Mouse (Mus musculus): ENCODE data around the gene BC107364.
"Not testable (repeated sequence)": the region's sequence is repeated elsewhere in the genome, so short reads cannot be mapped to it uniquely, and the experiment has no call there.

Gene BC107364

DNA sequence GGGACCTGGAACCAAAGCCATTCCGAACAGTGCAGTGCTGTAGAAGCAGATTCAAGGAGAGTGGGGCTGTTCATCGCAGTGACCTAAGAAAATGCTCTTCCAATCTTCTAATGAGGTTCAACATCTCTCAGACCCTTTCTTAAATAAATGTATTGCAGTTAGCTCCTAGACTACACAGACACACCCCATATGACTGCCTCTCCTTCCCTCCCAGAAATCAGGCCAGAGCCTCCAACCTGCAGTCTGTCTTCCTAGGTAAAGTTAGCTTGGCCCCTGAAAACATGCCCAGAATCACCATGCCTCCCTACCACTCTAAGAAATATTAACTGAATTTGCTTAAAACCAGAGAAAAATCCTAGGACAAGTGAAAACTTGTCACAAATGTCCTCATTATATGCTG lies 33.3 kb upstream of the BC107364 start:
- no peak for DNase-seq

DNA sequence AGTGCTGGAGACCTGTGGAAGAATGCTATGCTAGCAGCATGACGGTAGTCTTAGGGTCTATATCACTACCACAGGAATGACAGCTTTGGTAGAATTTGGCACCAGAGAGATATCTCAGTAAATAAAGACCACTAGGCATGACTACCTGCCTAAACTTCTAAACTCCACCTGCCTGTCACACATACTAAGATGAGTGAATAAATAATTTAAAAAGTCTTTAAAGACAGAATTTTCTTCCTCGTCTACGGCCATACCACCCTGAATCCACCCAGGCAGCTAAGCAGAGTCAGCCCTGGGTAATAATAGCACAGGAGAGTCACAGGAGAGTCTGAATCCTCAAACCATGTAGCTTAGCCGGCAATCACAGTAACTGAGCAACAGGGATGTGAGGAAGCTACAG lies 32.8 kb upstream of the BC107364 start:
- no peak for DNase-seq

DNA sequence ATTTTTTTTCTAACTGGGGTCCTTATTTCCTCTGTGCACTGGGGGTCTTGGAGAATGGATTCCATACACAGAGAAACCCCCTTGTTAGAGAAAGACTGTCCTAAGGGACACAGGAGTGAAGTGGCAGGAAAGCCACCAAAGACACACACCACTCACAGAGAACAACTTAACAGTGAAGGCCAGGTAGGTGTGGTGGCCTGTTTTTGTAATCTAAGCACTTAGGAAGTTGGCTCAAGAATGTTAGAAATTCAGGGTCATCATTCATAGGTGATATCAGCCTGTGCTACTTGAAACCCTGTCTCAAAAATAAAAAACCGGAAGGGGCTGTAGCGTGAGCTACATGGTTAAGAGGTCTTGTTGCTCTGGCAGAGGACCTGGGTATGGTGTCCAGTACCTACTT lies 31.8 kb upstream of the BC107364 start:
- no peak for DNase-seq

DNA sequence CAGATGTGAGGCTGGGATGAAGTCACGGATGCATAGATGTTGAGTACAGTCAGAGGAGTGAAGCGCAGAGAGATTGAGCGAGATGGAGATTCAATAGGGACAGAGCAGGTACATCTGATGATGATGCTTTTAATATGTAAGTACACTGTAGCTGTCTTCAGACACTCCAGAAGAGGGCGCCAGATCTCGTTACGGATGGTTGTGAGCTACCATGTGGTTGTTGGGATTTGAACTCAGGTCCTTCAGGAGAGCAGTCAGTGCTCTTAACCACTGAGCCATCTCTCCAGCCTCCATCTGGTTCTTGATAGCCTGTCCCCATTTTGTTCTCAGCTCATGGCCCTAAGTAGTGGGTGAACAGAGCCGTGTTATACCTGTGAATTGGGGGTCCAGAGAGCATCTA lies 30.9 kb upstream of the BC107364 start:
- not testable (repeated sequence) for DNase-seq

DNA sequence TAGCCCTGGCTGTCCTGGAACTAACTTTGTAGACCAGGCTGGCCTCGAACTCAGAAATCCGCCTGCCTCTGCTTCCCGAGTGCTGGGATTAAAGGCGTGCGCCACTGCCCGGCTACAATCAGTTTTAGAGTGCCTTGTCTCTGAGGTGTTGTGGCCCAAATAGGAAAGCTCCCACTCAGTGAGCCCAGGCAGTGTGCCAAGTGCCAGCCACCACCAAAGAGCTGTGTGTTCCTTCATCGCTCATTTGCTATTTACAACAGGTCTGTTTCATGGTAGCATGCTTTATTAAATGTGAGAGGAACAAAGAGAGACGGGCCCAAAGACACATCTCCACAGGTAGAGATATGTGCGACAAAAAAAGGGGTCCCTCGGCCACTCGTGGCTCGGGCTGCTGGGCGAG lies 30.3 kb upstream of the BC107364 start:
- no peak for DNase-seq

DNA sequence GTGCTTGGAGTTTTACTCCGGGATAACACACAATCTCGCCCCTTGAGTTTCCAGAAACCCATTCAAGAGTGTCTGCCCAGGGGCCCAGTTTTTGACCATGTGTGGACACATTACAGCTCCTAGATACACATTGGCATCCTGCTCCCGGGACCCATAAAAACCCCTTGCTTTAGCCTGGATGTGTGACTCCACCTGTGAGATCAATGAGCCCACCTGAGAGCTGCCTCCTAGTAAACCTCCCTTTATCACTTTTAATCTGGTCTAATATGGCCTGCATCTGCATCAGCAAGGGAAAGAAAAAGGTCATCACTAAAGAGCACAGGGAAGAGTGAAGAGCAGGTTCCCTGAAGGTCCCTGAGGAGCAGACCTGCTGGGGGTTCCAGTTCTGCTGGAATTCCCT lies 29.8 kb upstream of the BC107364 start:
- DNase-seq, result no peak

DNA sequence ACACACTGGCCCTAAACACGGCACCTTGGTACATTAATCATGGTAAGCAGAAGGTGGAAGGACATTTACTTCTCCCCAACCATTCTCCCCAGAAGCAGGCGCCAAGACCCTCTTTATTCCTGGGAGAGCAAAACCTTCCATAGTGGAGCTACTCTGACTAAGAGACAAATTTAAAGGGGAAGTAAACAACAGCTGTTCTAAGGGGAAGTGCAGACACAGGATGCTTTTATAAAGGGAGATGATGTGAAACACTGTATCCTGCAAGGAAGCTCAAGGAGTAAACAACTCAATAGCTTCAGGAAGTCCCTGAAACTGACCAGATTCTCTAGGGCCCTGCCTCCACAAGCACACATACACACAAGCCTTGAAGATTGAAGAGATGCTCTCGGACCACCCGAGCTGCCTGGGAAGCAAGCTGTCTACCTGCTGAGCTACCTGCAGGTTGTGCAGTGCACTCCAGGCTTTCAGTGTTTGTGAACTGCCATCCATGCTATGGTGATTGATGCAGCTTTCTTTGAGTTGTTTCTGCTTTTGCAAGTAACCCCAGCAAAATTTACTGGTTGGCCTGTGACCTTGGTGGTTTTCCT lies 28.7 kb upstream of the BC107364 start:
- no peak for DNase-seq

DNA sequence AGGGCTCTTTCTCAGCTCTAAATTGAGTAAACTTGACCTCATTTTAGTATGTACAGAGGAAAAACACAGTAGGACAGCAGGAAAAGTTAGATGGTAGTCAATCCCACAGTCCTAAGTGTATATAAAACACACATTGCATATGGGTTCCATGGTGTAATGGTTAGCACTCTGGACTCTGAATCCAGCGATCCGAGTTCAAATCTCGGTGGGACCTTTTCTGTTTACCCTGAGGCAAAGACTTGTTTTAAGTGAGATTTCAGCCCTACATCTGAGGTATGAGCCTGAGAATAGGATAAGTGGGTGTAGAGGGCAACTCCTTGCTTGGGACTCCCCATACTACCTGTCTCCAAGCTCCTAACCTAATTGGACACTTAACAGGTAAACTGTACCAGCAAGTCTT lies 27.1 kb upstream of the BC107364 start:
- DNase-seq, result peak in 1 of 2 experiments; percentile 22

DNA sequence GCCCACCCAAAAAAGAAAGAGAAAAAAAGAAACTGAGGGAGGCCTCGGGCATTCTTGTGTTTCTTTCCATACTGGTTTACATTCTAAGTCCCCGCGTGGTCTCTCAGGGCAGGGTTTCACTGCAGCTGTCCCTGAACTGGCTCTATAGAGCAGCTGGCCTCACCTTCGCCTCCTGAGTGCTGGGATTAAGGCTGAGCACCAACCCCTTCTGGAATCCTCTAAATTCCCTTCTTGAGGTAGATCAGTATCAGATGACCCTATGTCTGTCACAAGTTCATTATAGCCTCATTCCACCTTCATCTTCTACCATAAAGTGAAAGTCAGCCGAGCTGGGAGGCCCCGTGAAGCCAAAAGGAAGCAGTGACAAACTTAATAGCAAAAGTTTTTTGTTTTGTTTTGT lies 25.5 kb upstream of the BC107364 start:
- DNase-seq, result no peak

DNA sequence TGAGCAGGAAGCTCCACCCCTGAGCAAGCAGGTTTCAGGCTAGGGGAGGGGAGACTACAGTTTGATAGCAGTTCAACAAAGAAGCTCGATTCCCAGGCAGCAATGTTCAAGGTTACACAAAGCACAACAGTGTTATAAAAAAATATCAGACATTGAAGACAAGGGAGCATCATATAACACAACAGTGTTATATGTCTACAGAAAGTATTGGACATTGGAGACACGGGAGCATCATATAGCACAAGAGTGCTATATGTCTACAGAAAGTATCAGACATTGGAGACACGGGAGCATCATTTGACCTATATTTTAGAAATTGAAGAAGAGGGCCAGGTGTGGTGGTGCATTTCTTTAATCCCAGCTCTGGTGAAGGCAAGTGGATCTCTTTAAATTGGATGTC lies 25.0 kb upstream of the BC107364 start:
- DNase-seq, result no peak

DNA sequence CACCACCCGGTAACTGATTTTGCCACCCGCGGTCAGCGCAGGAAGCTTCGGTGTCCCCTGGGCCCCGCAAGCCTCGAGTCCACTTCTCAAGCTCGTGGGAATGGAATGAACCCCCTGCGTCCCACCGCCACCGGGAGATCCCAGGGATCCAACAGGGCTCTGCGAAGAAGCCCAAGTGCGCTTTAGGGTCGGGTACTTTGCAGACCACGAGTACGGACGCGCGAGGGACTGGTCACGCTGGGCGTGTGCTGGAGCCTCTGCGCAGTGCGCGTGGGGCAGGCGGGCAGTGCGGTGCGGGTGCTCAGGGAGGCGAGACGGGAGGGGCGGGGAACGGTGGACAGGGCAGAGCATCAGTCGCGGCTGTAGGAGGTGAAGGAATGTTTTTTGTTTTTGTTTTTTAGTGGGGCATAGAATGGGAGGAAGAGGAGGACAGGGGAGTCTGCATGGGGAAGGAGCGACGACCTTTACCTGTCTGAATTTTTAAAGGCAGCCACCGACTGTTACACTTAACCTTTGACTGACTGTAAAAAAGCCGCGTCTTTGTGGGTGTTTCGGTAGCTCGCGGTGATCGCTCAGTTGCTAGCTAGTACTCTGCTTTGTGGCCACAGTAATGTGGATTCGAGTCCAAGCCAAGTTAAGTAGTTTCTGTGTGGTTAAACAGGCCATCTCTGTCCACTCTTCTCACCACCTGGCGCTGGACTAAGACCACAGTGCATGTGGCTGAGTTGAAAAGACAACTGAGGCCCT lies 23.0 kb upstream of the BC107364 start:
- no peak for DNase-seq

DNA sequence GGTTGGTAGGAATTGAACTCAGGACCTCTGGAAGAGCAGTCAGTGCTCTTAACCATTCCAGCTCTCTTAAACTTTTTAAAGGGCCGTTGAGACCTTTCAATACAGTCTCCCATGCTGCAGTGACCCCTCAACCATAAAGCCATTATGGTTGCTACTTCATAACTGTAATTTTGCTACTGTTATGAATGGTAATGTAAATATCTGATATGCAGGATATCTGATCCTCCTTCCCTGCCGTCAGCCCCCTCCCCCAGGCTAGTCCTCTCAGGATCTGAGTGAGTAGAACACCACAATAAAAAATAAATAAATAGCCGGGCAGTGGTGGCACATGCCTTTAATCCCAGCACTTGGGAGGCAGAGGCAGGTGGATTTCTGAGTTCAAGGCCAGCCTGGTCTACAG lies 21.4 kb upstream of the BC107364 start:
- not testable (repeated sequence) for DNase-seq

DNA sequence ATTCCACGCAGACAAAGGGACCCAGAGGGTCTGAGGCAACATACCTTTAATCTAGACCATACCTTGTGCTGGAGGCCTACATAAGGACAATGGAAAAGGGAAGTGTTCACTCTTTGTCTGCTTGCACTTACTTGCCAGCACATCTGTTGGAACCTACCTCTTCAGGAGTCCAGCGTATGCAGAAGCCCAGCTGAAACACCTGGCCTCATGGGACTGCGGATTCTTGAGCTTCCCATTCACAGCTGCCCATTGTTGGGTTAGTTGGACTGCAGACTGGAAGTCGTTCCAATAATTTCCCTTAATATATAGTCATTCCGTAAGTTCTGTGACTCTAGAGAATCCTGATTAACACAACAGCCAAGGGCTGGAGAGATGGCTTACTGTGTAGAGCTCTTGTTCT lies 20.0 kb upstream of the BC107364 start:
- DNase-seq, result no peak

DNA sequence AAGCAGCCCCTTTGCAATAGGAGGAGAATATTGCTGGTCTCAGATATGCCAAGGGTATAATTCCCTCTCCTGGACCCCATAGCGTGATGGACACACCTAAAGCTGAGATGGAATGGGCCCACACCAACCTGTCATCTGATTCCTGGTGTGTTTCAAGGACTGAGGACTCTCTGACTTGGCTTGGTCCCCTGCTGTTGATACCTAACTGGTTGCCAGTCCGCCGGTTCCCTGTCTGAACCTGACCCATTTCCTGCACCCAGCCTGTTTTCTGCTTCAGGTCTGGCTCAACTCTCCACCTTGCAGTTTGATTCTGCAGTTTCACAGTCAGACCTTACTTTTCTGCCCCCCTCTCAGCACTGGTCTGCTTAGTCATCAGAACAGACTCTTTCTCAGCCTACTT lies 17.5 kb upstream of the BC107364 start:
- DNase-seq, result no peak

DNA sequence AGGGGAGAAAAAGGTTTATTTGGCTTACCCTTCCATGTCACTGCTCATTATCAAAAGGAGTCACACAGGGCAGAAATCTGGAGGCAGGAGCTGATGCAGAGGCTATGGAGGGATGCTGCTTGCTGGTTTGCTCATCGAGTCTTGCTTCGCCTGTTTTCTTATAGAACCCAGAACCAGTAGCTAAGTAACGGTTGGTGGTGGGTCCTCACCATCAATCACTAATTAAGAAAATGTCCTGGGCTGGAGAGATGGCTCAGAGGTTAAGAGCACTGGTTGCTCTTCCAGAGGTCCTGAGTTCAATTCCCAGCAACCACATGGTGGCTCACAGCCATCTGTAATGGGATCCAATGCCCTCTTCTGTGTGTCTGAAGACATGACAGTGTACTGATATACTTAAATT lies 16.2 kb upstream of the BC107364 start:
- not testable (repeated sequence) for DNase-seq

DNA sequence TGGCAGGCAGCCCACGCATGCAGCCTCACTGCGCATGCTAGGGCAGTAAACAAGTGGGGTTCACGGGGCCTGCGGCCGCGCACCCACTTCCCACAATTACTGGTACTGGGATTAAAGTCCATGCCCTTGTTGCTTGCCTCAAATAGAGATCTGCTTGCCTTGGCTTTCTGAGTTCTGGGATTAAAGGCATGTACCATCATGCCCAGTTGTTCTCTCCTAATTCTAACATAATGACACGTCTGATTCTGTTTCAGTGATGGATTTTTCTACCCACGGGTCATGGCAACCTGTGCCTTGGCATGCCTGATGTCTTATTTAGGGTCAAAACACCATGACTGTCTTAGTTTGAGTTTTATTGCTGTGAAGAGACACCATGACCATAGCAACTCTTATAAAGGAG lies 15.5 kb upstream of the BC107364 start:
- DNase-seq, result no peak

DNA sequence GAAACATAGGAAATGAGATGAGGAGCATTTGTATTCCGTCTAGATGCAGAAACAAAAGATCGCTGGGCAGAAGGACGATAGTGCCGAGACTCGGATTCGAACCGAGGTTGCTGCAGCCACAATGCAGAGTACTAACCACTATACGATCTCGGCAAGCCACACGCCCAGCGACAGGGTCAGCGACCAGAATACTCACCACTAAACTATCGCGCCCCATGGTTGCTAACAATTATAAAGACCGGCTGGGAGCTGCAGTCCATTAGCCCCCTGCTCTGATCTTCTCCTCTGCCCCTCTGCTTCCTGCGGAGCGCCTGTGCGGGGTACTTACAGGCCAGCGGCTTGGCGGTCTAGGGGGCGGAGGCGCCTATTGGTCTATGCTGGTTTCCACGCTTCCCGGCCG lies 11.8 kb upstream of the BC107364 start:
- no peak for DNase-seq

DNA sequence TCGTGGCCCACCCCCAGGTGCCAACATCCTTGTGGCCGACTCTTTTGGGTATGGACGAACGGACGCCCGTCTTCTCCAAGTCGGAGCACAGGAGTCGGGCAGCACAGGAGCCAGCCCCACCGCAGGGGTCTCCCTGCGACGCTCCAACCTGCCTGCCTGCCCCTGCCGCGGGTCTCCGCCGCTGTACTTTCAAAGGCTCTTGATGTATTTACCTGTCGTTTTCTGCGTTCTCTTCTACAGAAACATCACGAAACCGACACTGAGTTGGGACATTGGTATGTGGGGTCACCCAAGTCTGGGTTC lies 8.4 kb upstream of the BC107364 start:
- not testable (repeated sequence) for DNase-seq

DNA sequence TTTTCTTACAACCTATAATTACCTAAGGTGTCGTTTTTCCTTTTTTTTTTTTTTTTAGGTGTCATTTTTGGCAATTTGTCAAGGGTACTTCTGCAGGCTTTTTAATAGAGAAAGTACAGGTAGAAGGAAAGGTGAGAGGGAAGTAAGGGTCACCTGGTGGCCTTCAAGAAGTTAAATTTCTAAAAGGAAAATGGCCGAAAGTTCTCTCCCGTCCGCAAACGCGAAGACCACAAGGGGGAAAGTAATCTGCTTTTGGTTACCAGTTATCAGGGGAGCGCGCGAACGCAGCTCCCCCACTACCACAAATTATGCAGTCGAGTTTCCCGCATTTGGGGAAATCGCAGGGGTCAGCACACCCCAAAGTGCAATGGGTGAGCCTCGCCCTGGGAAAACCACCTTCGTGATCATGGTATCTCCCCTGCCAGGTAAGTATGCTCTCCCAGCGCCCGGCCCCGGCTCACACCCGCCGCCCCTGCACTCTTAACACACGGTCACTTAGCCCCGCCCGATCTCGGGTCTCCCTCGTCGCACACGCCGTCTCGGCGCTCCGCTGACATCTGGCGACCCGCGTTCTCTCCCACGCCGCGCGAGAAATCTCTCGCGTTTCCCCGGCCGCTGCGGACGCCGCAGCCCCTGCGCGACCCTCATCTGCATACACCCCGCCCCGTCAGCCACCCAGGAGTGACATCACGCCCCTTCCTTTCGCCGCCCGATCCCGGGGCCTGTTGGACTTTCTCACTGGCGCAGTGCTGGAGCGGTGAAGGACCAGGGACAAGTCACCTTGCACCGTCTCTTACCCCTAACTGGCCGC lies 7.9 kb upstream of the BC107364 start:
- not testable (repeated sequence) for DNase-seq

DNA sequence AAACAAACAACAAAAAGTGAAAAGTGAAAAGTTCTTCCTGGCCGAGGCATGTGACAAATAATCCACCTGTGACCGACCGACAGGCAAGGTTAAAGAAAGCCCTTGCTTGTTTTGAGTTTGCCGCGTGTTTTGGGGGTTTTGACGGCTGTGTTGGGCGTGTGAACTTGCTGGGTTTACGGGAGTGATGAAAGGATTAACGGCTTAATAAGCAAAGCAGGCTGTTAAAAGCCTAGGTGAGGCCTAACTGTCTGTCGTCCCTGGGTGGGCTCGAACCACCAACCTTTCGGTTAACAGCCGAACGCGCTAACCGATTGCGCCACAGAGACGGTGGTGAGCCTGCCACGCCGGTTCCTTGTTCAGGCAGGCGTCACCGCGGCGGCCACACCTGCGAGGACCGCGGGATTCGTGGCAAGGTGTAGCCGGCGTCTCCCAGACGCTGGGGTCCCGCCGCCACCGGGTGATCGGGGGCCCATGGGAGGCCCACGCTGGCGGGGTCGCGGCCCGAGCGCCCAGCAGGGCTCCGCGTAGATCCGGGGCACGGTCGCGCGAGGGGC lies 6.9 kb upstream of the BC107364 start:
- DNase-seq, result not testable (repeated sequence)

DNA sequence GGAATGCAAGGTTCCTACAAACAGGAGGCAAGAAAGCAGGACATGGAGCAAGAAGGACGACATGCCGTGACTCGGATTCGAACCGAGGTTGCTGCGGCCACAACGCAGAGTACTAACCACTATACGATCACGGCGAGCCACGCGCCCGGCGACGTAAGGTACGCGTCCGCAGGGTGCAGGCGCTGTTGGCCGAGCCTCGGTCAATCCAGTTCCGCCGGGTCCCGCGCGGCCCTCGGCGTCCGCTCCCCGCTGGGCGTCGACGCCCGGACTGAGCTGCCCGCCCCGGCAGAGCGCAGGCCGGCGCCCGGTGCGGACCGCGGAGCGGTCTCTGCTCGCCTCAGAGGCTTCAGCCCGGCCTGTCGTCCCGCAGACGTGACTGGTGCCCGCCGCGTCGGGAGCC lies 5.9 kb upstream of the BC107364 start:
- not testable (repeated sequence) for DNase-seq

DNA sequence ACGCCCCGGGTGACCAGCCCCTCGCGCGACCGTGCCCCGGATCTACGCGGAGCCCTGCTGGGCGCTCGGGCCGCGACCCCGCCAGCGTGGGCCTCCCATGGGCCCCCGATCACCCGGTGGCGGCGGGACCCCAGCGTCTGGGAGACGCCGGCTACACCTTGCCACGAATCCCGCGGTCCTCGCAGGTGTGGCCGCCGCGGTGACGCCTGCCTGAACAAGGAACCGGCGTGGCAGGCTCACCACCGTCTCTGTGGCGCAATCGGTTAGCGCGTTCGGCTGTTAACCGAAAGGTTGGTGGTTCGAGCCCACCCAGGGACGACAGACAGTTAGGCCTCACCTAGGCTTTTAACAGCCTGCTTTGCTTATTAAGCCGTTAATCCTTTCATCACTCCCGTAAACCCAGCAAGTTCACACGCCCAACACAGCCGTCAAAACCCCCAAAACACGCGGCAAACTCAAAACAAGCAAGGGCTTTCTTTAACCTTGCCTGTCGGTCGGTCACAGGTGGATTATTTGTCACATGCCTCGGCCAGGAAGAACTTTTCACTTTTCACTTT lies 847 bp downstream of the BC107364 start:
- not testable (repeated sequence) for DNase-seq

DNA sequence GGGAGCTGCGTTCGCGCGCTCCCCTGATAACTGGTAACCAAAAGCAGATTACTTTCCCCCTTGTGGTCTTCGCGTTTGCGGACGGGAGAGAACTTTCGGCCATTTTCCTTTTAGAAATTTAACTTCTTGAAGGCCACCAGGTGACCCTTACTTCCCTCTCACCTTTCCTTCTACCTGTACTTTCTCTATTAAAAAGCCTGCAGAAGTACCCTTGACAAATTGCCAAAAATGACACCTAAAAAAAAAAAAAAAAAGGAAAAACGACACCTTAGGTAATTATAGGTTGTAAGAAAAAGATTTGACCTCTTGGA lies 1.6 kb downstream of the BC107364 start:
- DNase-seq, result not testable (repeated sequence)

Measured in cerebellum, adult 18-20 months (tissue).